Mouse (Mus musculus) lung, adult 10 weeks (tissue): ENCODE results near the gene Myh14. TPM values are rescaled to one million over a fixed set of nuclear protein-coding genes. Genes with fewer than 3 reads are reported as not detected.

Experiments
- polyA plus RNA-seq: library from polyadenylated mRNA; stranded (reverse); fragments of 350-450 nt; fragmentation: Illumina TruSeq; extraction: RNeasy Lipid Tissue Mini Kit (QIAGEN cat#74804); gene quantifications from one replicate; pipeline ENCODE4 v1.2.3, GENCODE M21; 2014; ENCODE audit warnings: low read depth, low replicate concordance; ENCODE audit not compliant: insufficient read depth

Gene Myh14
- 136 TPM for polyA plus RNA-seq

DNA sequence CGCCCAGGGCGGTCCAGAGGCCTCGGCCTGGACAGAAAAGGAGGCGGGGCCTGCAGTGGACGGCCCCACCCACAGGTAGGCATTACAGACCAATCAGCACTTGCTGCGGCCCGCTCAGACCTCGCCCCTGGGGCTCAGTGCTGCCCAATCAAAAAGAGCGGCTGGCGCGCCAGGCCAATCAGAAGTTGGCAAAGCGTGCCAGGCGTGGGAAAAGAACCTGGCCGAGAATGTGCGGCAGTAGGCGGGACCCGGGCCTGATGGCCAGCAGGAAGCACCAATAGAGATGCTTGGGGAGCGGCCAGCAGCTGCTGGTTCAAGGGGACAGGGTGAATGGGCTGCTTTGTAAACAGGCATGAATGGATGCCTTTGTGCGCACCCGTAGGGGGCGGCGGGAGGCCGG is at the start of gene Myh14:
Gene Myh14 (minus strand): TSS at position 41 of the 400 bp plus-strand sequence.

GRCm38 (mm10) chr7:44708574-44708973 is 37.9 kb upstream of the Myh14 start, which contains the start of gene Izumo2:
TSS of gene Izumo2 (plus strand) at chr7:44708742.

DNA sequence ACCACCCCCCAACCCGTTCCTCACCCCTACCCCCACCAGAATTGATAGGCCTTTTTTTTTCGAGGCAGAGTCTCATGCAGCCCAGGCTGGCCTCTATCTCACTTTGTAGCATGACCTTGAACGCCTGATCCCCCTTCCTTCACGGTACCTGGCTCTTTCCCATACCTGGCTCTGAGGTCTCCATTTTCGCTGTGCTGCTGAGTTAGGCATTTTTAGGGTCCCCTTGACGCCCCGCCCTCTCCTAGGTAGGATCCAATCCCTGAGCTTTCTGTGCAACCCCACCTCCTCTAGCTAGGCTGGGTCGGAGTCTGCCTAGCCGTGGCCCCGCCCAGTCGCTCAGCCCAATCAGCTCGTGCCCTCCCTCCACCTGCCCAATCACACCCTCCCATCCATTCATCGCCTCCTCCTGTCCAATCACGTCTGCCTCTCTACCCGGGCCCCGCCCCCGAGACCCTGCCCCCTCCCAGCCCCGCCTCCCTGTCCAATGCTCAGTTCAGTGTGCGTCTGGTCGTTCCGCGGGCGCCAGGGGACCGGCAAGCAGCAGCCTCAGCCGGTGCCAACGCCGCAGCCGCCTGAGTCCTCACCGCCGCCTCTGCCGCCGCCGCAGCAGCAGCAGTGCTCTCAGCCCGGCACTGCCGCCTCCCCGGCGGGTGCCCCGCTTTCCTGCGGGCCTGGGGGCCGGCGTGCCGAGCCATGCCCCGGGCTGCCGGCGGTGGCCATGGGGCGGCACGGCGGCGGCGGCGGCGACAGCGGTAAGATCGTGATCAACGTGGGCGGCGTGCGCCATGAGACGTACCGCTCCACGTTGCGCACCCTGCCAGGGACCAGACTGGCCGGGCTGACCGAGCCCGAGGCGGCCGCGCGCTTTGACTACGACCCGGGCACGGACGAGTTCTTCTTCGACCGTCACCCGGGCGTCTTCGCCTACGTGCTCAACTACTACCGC is 80.0 kb downstream of the Myh14 start, which contains the start of gene Kcnc3:
Gene Kcnc3 (plus strand): TSS at position 263 of the 946 bp plus-strand sequence.

GRCm38 (mm10) chr7:44572213-44572701 is 98.4 kb downstream of the Myh14 start, which contains the start of gene Napsa:
TSS of gene Napsa (plus strand) at chr7:44572380.

Other genes starting within 250 kb of the Myh14 start
- 0.48 TPM for gene Lrrc4b, start 241.8 kb downstream of the Myh14 start, polyA plus RNA-seq
- gene Aspdh, start 205.5 kb downstream of the Myh14 start, polyA plus RNA-seq: not detected
- 66.0 TPM for gene Josd2, start 202.9 kb downstream of the Myh14 start, polyA plus RNA-seq
- 83.9 TPM for gene Emc10, start 174.3 kb downstream of the Myh14 start, polyA plus RNA-seq
- 2.5 TPM for gene Fam71e1, start 174.3 kb downstream of the Myh14 start, polyA plus RNA-seq
- gene Mybpc2, start 146.2 kb downstream of the Myh14 start, polyA plus RNA-seq: 0.92 TPM
- gene Spib, start 138.8 kb downstream of the Myh14 start, polyA plus RNA-seq: 10.6 TPM
- 16.2 TPM for gene Pold1, start 122.0 kb downstream of the Myh14 start, polyA plus RNA-seq
- 56.8 TPM for gene Nr1h2, start 116.9 kb downstream of the Myh14 start, polyA plus RNA-seq
- gene Napsa, start 98.5 kb downstream of the Myh14 start, polyA plus RNA-seq: 354 TPM
- gene Kcnc3, start 80.2 kb downstream of the Myh14 start, polyA plus RNA-seq: 4.2 TPM
- not detected for gene Izumo2, start 37.9 kb upstream of the Myh14 start, polyA plus RNA-seq
- 29.2 TPM for gene Vrk3, start 77.6 kb upstream of the Myh14 start, polyA plus RNA-seq
- gene Zfp473, start 80.2 kb upstream of the Myh14 start, polyA plus RNA-seq: 0.11 TPM
- gene Nup62, start 145.2 kb upstream of the Myh14 start, polyA plus RNA-seq: 14.9 TPM
- 3.1 TPM for gene Il4i1, start 145.5 kb upstream of the Myh14 start, polyA plus RNA-seq
- 83.0 TPM for gene Atf5, start 145.8 kb upstream of the Myh14 start, polyA plus RNA-seq
- 36.7 TPM for gene Akt1s1, start 178.1 kb upstream of the Myh14 start, polyA plus RNA-seq
- gene Tbc1d17, start 178.2 kb upstream of the Myh14 start, polyA plus RNA-seq: 46.8 TPM
- gene Pnkp, start 186.3 kb upstream of the Myh14 start, polyA plus RNA-seq: 27.8 TPM
- 127 TPM for gene Ptov1, start 198.9 kb upstream of the Myh14 start, polyA plus RNA-seq
- gene Med25, start 221.9 kb upstream of the Myh14 start, polyA plus RNA-seq: 22.3 TPM
- gene Fuz, start 225.2 kb upstream of the Myh14 start, polyA plus RNA-seq: 20.0 TPM